Mouse (Mus musculus): ENCODE measurements at regions not wholly inside any gene's neighbourhood (a gene's known extent, or its start where the extent isn't known, plus 50 kb on each side); places are given as distances from the start of the nearest gene placed in this dataset.

DNA sequence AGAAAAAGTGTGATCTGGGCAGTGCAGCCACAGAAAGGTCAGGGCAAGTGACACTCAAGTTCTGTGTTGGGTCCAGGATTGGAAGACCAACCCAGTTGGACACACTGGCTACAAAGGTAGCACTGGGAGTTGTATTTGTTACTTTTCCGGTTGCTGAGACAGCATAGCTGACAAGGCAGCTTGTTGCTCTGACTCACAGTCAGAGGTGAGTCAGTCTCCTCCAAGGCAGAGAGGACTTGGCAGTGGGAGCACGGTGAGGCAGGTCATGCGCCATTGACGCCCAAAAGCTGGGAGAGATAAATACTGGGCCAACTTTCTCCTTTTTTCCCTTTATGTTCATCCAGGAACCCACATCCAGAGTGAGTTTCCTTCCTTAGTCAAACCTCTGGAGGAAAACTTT is 88.4 kb downstream of the Zfp706 start:
- no peak for DNase-seq (ENCODE audit: low read depth in 2 of 2, low spot score in 2 of 2)

DNA sequence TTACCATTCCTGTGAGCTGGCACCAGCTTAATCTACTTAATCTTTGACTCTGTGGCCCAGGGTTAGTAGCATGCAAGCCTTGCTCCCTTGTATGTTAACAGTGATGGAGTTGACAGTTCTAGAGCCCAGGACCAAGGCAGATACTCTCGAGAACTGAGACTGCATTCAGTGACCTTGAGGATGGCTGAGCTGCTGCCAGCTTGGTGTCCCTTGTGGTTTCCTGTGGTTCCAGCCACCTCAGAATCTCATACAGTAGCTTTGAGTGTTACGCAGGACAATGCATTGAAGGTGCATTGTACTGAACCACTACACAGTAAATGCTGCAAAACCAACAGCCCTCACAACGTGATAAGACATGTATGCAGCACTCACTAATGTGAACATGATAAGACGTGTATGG is 90.6 kb downstream of the Zfp706 start:
- DNase-seq (ENCODE audit: low read depth in 2 of 2, low spot score in 2 of 2), result no peak

DNA sequence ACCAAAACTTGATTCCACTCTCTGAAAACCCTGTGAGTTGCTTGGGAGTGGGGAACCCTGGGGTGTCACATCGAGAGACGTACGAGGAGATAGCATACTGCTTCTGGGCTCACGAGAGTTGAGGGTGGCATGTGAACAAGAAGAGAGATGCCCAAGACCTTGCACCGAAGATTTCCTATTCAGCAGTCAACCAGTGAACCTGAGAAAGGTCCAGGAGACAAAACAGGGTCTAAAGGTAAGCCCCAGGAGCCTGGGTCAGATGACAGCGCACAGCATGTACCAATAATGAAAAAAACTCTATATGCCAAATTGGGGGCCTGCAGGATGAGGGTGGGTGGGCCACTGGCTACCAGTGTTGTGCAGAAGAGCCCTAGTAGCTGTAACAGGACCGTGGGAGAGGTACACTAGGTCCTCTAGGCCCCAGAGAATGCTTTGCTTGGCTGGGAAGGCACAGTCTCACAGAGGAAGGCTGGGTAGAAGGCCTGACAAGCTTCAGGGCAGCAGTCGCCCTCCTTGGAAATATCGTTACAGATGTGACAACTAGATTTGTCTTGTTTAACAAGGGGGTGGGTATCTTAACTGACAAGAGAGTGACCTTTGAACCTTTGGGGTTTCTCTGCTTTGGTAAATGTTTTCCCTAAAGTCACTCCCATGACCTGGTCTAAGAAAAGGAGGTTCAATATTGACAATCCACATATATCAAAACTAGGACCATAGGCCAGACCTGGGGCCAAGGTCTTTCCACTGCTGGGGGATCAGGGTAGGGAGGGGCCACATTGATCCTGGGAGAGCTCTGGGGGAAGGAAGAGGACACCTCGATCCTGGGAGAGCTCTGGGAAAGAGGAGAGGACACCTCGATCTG is 93.1 kb downstream of the Zfp706 start:
- no peak for DNase-seq (ENCODE audit: low read depth in 2 of 2, low spot score in 2 of 2)

DNA sequence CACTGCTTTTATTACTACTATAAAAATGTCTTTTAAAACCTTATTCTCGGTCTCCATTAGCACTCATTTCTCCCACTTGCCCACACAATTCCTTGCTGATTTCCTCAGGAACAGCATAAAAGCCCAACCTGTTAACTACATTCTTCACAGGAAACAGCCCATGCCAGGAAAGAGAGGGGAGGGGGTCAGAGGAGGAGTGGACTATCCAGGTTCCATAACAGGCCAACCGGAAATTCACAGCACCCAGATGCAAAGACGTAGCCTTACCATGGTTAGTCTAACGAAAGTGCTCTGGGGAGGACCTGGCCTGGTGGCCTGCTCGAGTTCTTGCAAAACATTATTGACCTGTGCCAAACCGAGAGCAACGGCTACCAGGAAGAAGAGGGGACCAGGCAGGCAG is 94.3 kb downstream of the Zfp706 start:
- DNase-seq (ENCODE audit: low read depth in 2 of 2, low spot score in 2 of 2), result no peak

DNA sequence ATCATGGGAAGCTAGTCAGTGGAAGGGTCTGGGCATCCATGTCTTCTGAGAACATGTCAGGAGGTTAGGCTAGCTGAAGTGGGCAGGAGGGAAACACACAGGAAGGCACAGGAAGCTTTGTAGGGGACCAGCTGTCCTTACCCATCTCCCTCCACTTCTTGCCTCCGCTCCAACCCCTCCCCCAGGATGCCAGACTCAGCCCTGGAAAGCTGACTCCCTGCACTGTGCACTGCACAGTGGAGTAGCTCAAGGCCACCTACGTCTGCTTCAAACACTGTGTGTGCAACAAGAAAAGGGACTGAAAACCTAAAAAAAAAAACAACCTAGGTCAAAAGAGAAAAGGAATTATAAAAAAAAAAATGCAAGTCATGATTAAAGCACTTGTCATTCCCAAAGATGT is 97.3 kb downstream of the Zfp706 start:
- no peak for DNase-seq (ENCODE audit: low read depth in 2 of 2, low spot score in 2 of 2)

DNA sequence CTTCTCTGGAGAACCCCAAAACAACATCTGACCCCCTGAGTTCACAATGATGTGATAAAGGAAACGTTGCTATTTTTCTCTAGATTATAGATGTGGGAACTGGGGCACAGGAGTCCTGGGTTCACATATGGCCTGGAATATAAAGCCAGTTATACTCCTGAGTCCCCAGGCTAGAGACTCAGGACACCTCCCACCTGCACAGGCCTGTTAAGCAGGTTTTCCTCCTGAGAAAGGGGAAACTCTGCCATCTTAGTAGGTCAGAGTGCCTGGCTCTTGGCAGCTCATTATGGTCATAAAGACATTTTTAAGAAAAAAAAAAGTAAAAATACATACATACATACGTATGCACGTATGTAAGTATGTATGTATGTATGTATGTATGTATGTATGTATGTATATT is 98.1 kb downstream of the Zfp706 start:
- DNase-seq (ENCODE audit: low read depth in 2 of 2, low spot score in 2 of 2), result no peak

DNA sequence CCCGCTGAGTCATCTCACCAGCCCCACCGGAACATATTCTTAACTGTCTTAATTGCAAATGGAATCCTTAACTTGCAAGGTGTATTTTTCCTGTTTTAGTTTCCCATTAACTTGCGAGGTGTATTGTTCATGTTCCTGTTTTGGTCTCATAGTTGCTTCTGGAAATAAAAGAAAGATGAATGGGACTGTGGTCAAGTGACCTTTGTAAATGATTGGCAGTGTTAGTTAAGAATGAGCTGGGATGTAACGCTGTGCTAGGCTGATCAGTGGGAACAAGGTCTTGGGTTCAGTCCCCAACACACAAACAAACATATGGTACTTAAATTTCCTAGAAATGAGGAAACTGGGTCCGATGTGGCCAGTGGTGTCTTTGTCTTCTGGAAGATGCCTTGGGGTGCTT is 100.8 kb downstream of the Zfp706 start:
- DNase-seq (ENCODE audit: low read depth in 2 of 2, low spot score in 2 of 2), result no peak

DNA sequence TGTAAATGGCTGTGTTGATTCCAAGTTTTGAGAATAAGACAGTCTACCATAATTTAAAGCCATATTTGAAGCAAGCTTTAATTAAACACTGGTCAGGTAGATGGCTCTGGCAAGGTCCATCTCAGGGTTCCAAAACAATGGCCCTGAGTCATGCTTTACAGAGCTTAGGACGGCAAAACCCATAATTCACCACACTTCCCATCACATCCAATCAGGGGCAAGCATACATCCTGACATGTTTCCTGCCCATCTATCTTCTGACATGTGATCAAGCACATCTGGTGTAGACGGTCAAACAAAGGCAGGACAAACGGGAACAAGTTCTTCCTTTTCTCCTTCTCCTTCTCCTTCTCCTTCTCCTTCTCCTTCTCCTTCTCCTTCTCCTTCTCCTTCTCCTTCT is 101.5 kb downstream of the Zfp706 start:
- DNase-seq (ENCODE audit: low read depth in 2 of 2, low spot score in 2 of 2), result no peak

DNA sequence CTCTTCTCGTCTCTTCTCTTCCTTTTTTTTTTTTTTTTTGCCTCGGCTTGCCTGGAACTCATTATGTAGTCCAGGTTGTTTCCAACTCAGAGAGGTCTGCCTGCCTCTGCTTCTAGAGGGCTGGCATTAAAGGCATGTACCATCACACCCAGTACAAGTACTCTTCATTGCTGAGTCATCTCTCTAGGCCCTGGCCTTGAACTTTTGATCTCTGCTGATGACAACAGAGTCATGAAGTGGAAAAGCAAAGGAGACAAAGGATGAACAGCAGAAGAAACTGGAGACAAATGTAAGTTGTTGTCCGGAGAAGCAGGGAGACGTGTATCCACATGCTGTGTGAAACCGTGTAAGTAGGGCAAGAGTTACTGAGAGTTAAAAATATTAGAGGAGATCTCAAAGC is 103.7 kb downstream of the Zfp706 start:
- DNase-seq (ENCODE audit: low read depth in 2 of 2, low spot score in 2 of 2), result no peak

DNA sequence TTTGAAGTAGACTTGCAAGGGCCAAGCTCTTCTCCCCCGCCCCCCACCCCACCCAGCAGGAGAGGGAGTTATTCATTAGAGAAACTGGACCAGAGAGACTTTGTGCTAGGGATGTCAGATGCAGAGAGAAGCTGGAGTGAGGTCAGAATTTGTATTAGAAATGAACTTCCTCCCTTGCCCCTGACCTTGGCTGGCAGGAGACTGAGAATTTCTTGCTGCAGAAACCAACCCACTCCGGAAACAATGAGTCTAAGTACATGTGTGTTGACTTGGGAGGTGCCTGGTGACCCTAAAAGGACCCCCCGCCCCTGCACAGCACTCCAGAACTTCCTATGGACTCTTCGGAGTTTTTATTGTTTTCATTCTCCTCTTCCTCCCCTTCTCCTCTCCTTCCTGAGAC is 104.3 kb downstream of the Zfp706 start:
- no peak for DNase-seq (ENCODE audit: low read depth in 2 of 2, low spot score in 2 of 2)

DNA sequence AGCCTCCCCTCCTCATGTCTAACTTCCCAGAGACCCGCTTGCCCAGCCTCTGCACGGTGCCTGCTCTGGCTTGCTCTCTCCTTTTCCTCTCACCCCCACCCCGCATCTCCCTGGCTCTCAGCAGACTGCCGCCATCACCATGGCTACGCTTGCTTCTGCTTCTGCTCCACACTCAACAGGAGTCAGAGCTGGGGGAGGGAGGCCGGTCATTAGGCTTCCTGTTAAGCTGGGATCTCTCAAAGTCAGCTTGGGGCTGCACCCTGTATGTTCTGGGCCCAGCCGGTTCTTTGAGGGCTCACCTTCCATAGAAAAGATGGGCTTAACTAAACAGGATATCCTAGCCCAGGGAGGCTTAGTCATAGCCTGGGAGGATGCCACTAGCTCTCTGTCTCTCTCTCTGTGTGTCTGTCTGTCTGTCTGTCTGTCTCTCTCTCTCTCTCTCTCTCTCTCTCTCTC is 105.7 kb downstream of the Zfp706 start:
- no peak for DNase-seq (ENCODE audit: low read depth in 2 of 2, low spot score in 2 of 2)

DNA sequence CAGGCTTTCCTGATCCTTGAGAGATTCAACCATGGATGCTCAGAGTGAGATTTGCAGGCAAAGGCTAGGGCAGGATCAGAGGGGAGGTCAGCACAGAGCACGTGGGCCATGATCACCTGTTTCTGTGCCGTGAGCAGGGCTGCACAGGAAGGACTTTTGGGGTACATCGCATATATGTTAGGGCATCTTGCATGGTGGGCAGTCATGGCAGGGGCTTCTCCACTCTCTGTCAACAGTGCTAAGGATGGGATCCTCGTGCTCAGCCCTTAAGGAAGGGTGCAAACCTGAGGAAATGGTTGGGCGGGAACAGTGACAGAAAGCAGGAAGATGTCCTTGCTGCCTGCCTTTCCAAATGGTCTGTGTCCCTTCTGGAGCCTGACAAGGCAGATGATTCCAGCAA is 106.2 kb downstream of the Zfp706 start:
- no peak for DNase-seq (ENCODE audit: low read depth in 2 of 2, low spot score in 2 of 2)

DNA sequence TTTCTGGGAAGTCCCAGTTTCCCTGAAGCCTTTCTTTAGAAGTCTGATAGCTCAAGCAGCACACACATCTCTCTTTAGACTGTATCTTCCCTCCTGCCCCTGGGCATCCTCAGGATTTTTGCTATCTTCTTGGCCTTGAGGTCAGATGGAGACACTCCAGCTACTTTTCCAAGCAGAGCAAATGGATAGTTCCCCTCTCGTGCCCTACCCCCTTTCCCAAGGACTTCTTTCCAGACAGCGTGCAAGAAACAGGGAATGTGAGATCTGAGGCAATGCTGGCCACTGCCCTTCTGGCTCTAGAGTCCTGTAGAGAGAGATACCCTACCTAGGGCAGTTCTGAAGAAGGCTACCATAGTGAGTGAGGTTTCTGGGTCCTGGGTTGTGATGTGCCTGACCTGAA is 106.6 kb downstream of the Zfp706 start:
- DNase-seq (ENCODE audit: low read depth in 2 of 2, low spot score in 2 of 2), result no peak

DNA sequence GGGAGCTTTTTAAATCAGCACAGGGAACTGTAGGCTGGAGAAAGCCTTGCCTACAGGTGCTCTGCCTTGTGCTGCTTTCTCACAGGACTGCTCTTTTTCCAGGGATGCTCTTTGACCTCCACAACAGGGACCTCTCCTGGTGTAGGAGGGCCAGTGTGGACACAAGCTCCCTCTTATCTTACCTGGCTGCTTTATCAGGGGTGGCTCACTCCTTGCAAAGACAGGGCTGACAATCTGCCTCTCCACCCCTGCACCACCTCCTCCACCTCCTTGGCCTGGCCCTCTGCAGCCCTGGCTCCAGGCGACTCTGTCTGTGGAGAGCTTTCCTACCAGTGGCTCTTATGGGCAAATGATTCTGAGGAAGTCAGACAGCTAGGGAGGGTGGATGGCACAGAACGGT is 107.7 kb downstream of the Zfp706 start:
- no peak for DNase-seq (ENCODE audit: low read depth in 2 of 2, low spot score in 2 of 2)

DNA sequence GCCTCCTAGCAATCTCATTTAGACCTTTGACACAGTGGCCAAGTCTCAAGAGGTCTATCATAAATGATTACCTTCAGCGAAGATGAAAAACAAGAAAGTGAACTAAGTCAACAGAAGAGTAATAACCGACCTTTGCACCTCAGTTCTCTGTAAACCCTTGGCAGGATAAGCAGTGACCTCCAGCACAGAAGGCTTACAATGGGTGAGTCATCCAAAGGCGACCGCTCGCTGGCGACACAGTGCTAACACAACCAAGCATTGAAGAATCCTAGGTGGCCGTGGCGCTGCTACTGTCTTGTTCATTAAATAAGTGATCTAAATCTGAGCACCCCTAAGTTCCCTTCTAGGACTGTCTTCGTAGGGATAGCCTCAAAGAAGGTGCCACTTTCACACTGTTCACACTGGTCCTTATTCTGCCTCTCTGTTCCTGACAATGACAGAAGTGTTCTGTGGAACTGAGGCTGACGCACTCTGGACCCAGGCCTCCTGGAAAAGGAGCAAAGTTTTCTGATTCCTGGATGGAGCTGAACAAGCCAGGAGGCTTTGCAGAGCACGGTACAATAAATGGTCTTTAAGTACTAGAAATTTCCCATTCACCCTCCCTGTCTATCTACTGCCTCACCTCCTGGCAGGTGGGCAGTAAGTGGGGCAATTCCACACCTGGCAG is 108.6 kb downstream of the Zfp706 start:
- no peak for DNase-seq (ENCODE audit: low read depth in 2 of 2, low spot score in 2 of 2)

DNA sequence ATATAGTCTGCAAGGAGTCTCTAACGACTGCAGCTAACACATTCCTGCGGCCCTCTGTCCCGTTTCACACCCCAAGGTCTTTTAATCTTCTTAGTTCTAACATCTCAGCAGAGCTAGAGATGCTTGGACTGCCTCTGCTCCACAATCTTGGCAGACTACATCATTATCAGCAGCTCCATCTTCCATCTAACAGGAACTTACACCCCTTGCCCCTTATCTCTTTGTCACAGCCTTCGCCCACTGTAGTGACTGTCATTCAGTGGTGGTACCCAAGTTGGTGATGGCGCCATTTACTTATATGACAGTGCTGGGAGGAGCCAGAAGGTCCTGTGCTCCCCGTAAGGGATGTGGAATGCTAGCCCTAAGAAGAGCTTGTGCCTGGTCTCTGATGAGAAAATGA is 109.2 kb downstream of the Zfp706 start:
- no peak for DNase-seq (ENCODE audit: low read depth in 2 of 2, low spot score in 2 of 2)

DNA sequence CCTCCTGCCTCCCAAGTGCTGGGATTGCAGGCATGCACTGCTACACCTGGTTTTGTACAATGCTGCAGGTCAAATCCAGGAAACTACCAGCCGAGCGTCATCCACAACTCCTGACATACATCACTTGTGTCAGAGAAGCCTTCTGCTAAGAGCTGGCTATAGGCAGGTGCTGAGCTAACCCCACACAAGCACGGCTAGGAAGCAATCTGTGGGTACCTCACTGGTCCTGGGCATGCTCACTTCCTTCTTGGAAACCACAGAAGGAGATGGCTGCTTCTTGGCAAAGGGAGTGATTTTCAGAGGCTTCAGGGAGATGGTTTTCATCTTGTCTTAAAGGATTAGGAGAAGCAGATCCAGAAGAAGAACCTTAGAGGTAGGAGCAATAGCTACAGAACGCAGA is 111.3 kb downstream of the Zfp706 start:
- no peak for DNase-seq (ENCODE audit: low read depth in 2 of 2, low spot score in 2 of 2)

DNA sequence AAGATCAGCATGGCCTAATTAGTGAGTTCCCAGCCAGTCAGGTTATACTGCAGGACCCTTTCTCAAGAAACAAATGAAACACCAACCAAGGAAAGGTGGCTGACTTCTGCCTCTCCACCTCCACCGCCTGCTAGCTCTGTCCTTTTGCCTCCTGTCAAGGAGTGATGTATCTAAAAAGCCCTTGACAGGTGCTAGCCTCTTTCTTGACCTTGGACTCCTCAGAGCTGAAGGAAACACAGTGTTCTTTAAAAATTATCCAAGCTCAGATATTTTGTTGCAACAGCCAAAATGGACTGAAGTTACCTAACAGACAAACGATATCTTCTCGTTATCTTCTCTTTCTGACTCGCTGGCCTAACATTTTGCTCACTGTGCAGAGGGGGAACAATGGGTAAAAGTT is 112.5 kb downstream of the Zfp706 start:
- DNase-seq (ENCODE audit: low read depth in 2 of 2, low spot score in 2 of 2), result no peak

DNA sequence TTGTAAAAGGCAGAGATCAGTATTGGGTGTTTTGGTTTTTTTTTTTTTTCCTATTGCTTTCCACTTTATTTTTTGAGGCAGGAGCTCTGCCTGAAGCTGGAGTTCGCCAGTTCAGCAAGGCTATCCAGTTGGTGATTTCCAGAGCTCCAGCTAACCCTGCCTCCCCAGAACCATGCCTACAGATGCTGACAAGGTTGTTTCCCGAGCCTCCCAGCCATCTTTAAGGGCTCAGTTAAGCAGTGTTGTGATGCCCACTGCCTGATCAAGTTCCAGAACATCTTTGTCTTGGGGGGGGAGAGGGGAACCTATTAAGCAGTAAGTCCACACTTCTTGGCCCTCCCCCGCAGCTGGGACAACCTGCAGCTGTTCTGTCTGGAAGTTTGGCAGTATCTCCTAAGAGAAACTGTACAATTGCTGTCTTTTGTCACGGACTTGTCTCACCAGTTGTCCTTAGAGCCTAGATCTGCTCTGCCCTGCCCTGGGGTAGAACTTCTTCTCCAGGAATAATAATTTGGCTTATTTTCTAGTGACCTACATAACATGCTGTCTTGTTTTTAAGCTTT is 114.1 kb downstream of the Zfp706 start:
- DNase-seq (ENCODE audit: low read depth in 2 of 2, low spot score in 2 of 2), result no peak

DNA sequence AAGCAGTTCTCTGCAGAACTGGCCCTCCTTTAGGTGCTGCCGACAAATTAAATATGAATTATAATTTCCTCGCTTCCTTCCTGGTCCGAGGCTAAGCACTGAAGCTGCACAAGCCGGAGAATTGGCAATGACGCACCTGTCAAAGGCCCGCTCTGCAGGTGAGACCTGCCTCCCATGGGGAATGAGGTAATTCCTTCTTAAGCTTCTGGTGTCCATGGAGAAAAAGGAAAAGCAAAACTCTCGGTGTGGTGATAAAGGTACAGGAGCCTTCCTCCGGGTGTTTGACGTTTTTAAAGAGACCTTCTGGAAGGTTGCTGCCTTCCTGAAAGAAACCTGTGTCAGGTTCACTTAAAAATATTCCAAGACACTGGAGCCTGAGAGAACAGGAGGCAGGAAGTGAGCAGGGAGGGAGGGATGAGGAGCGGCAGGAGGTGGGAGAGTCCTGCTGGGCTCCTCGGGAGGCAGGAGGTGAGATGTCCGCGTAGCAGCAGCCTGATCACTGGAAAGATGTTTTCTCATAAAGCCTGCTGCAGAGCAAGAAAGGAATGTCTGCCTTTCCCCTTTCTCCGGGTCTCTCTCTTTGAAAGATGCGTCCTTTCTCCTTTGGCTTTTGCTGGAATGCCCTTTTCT is 114.9 kb downstream of the Zfp706 start:
- no peak for DNase-seq (ENCODE audit: low read depth in 2 of 2, low spot score in 2 of 2)

DNA sequence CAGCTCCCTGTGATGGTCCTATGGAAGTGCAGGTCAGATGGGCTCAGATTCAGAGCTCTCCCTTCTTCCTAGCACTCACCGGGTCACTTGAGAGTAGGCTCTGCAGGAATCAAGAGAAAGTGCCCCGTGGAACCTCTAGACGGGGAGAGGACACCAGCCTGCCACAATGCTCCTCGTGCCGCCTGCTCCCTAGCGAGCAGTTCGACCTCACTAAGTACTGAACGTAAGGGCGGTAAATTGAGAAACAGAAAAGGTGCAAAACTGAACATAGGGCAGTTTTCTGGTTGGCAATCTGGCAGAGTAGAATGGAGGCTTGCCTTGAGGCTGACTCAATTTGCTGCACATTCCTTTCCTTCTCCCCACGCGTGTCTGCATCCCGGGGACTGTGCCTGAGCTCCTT is 115.7 kb downstream of the Zfp706 start:
- DNase-seq (ENCODE audit: low read depth in 2 of 2, low spot score in 2 of 2), result no peak

DNA sequence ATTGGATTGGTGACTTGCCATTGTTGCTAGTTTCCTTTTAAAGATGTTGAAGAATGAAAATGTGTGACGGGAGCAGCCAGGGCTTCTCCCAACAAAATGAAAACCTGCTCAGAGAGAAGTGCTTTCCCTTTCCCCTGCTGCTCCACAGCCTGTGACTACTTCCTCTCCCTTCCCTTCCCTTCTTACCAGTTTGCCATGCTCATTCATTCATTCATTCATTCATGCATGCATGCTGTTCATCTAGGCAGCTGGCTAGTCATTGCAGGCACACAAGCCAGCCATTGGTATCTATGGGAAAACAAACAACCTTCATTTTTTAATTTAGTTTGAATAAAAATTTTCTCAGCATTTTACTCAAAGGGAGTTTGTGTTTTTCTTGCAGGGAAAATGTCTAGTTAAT is 116.3 kb downstream of the Zfp706 start:
- no peak for DNase-seq (ENCODE audit: low read depth in 2 of 2, low spot score in 2 of 2)

Measured in CD8-positive naive resting alpha-beta T cell, adult 2 months (primary cell).